Mouse (Mus musculus) heart, embryonic 11.5 days (tissue): ENCODE results near the gene Efhc1. TPM values are rescaled to one million over a fixed set of nuclear protein-coding genes. Genes with fewer than 3 reads are reported as not detected.

ENCODE experiments used
- ATAC-seq: fragments of 200-750 bp; cut with Nextera tagmentation; replicated peaks from 2 replicates; pipeline ENCODE4 v1.8.0; 2017; ENCODE audit warnings: moderate library complexity; ENCODE audit not compliant: insufficient number of reproducible peaks, low FRiP score, low TSS enrichment
- H3K27ac ChIP-seq: fragments of 300-500 bp; sonication (generic); 2 replicates; pipeline ENCODE4 v1.5.1; 2014; ENCODE audit warnings: mild to moderate bottlenecking, low read depth, low read length
- H3K27me3 ChIP-seq: fragments of 300-500 bp; sonication (generic); 2 replicates; pipeline ENCODE4 v1.6.1; 2014; ENCODE audit warnings: mild to moderate bottlenecking, low read length, mixed read lengths; ENCODE audit not compliant: control insufficient read depth, insufficient read depth
- H3K36me3 ChIP-seq: fragments of 300-500 bp; sonication (generic); 2 replicates; pipeline ENCODE4 v1.6.1; 2014; ENCODE audit warnings: mild to moderate bottlenecking, low read length, moderate library complexity, mixed read lengths; ENCODE audit not compliant: control insufficient read depth, insufficient read depth
- H3K4me1 ChIP-seq: fragments of 300-500 bp; sonication (generic); 2 replicates; pipeline ENCODE4 v1.6.1; 2014; ENCODE audit warnings: low read length; ENCODE audit not compliant: control insufficient read depth, insufficient read depth
- H3K4me2 ChIP-seq: fragments of 300-500 bp; sonication (generic); 2 replicates; pipeline ENCODE4 v1.6.1; 2014; ENCODE audit warnings: mild to moderate bottlenecking, moderate library complexity
- H3K4me3 ChIP-seq: fragments of 300-500 bp; sonication (generic); 2 replicates; pipeline ENCODE4 v1.5.1; 2014; ENCODE audit warnings: low read depth, low read length
- H3K9ac ChIP-seq: fragments of 300-500 bp; sonication (generic); 2 replicates; pipeline ENCODE4 v1.6.1; 2014; ENCODE audit warnings: mild to moderate bottlenecking, low read depth, low read length, moderate library complexity
- H3K9me3 ChIP-seq: fragments of 300-500 bp; sonication (generic); replicated peaks from 2 replicates; pipeline ENCODE4 v1.6.1; 2016; ENCODE audit warnings: low read length; ENCODE audit not compliant: control insufficient read depth
- WGBS: fragments of 180-500 bp; shearing (Covaris S2); extraction: QIAGEN DNeasy Blood & Tissue Kit; methylation state at CpG from one replicate; pipeline ENCODE4 v1.1.7; 2014; ENCODE audit not compliant: insufficient replicate concordance; 5-methylcytosine and 5-hydroxymethylcytosine counted together
- polyA plus RNA-seq: library from polyadenylated mRNA; unstranded; fragments of >200 nt; fragmentation: Nextera tagmentation; extraction: Ambion mirVana; gene quantifications from 2 replicates; pipeline ENCODE4 v1.2.1, GENCODE M21; 2014

Efhc1 gene
- polyA plus RNA-seq, 1 experiment from 2014 or later = 1.3 TPM

GRCm38 (mm10) chr1:20993690-20994089 is 42.3 kb downstream of the Efhc1 start:
- ATAC-seq = no peak

GRCm38 (mm10) chr1:20994338-20994737 is 42.9 kb downstream of the Efhc1 start:
- Histone ChIP-seq H3K4me2 (no peak overlapping the region), H3K4me3 (no peak overlapping the region), H3K4me1 (peaks cover 24% of the 10 kb centered on the region), H3K27me3 (no peaks in the 10 kb centered on the region), H3K9ac (no peak overlapping the region), H3K9me3 (no peaks in the 10 kb centered on the region), H3K27ac (no peak overlapping the region), H3K36me3 (no peaks in the 10 kb centered on the region)
- WGBS = 44% methylated on average over 5 of the region's 5 CpGs
- 0 out of 2 replicates have a peak, but pooled peaks have one; percentile 9 for ATAC-seq

More at GRCm38 (mm10) chr1:20993690-20994089, 42.3 kb downstream of the Efhc1 start:
- 65% methylated on average over 3 of the region's 3 CpGs for WGBS
- Histone ChIP-seq H3K27ac (no peak overlapping the region), H3K9me3 (no peaks in the 10 kb centered on the region), H3K9ac (no peak overlapping the region), H3K4me3 (no peak overlapping the region), H3K4me1 (peaks cover 24% of the 10 kb centered on the region), H3K4me2 (no peak overlapping the region), H3K36me3 (no peaks in the 10 kb centered on the region), H3K27me3 (no peaks in the 10 kb centered on the region)

GRCm38 (mm10) chr1:20995331-20995986 is 44.0 kb downstream of the Efhc1 start:
- Histone ChIP-seq H3K4me1 (peaks cover 24% of the 10 kb centered on the region), H3K36me3 (no peaks in the 10 kb centered on the region), H3K9me3 (no peaks in the 10 kb centered on the region), H3K9ac (no peak overlapping the region), H3K27ac (no peak overlapping the region), H3K4me3 (no peak overlapping the region), H3K27me3 (no peaks in the 10 kb centered on the region), H3K4me2 (no peak overlapping the region)
- no peak for ATAC-seq
- WGBS = 50% methylated on average over 7 of the region's 7 CpGs

- no peak overlapping the region for H3K9ac ChIP-seq
- no peaks in the 10 kb centered on the region for H3K27me3 ChIP-seq
- H3K9me3 ChIP-seq = no peaks in the 10 kb centered on the region
- 38% methylated on average over 17 of the region's 17 CpGs for WGBS
- peaks cover 24% of the 10 kb centered on the region for H3K4me1 ChIP-seq
- no peak overlapping the region for H3K4me3 ChIP-seq
- H3K36me3 ChIP-seq = no peaks in the 10 kb centered on the region
- no peak for ATAC-seq
- no peak overlapping the region for H3K27ac ChIP-seq
- H3K4me2 ChIP-seq = no peak overlapping the region
Observed at GRCm38 (mm10) chr1:20996603-20997327, 45.3 kb downstream of the Efhc1 start.

- no peak for ATAC-seq
- no peaks in the 10 kb centered on the region for H3K27me3 ChIP-seq
- H3K36me3 ChIP-seq = no peaks in the 10 kb centered on the region
- H3K27ac ChIP-seq = no peak overlapping the region
- H3K9me3 ChIP-seq = no peaks in the 10 kb centered on the region
- H3K4me2 ChIP-seq = no peak overlapping the region
- 39% methylated on average over 2 of the region's 2 CpGs for WGBS
- no peak overlapping the region for H3K4me3 ChIP-seq
- H3K9ac ChIP-seq = no peak overlapping the region
- peaks cover 24% of the 10 kb centered on the region for H3K4me1 ChIP-seq
Observed at GRCm38 (mm10) chr1:20997328-20997689, 45.9 kb downstream of the Efhc1 start.

GRCm38 (mm10) chr1:20997881-20998389 is 46.5 kb downstream of the Efhc1 start:
- Histone ChIP-seq H3K36me3 (no peaks in the 10 kb centered on the region), H3K4me2 (no peak overlapping the region)

GRCm38 (mm10) chr1:21002246-21003142 is 51.1 kb downstream of the Efhc1 start:
- H3K36me3 ChIP-seq = peaks cover 2% of the 10 kb centered on the region
- no peak overlapping the region for H3K27ac ChIP-seq
- no peaks in the 10 kb centered on the region for H3K9me3 ChIP-seq
- no peak overlapping the region for H3K9ac ChIP-seq
- H3K27me3 ChIP-seq = no peaks in the 10 kb centered on the region
- H3K4me2 ChIP-seq = no peak overlapping the region
- 84% methylated on average over 14 of the region's 14 CpGs for WGBS
- H3K4me1 ChIP-seq = peaks cover 6% of the 10 kb centered on the region; the same call in 1 of the 2 replicates
- no peak for ATAC-seq
- H3K4me3 ChIP-seq = no peak overlapping the region

More at GRCm38 (mm10) chr1:20997881-20998389, 46.5 kb downstream of the Efhc1 start:
- H3K27ac ChIP-seq = no peak overlapping the region
- H3K4me3 ChIP-seq = no peak overlapping the region
- H3K4me1 ChIP-seq = peaks cover 24% of the 10 kb centered on the region
- H3K9me3 ChIP-seq = no peaks in the 10 kb centered on the region
- no peak overlapping the region for H3K9ac ChIP-seq
- ATAC-seq = no peak
- H3K27me3 ChIP-seq = no peaks in the 10 kb centered on the region
- 47% methylated on average over 13 of the region's 13 CpGs for WGBS

- peaks cover 2% of the 10 kb centered on the region for H3K36me3 ChIP-seq
- no peak overlapping the region for H3K4me3 ChIP-seq
- no peaks in the 10 kb centered on the region for H3K27me3 ChIP-seq
- no peak for ATAC-seq
- no peaks in the 10 kb centered on the region for H3K9me3 ChIP-seq
- WGBS = 76% methylated on average over 8 of the region's 8 CpGs
- no peak overlapping the region for H3K9ac ChIP-seq
- no peak overlapping the region for H3K27ac ChIP-seq
- H3K4me1 ChIP-seq = no peaks in the 10 kb centered on the region; the same call in 1 of the 2 replicates
- no peak overlapping the region for H3K4me2 ChIP-seq
Observed at GRCm38 (mm10) chr1:21004596-21004995, 53.2 kb downstream of the Efhc1 start.
